Mouse (Mus musculus): ENCODE results near the gene Galnt18. TPM values are rescaled to one million over a fixed set of nuclear protein-coding genes. Genes with fewer than 3 reads are reported as not detected.

Gene Galnt18
- polyA plus RNA-seq, 1 experiment: 13.6 TPM

DNA sequence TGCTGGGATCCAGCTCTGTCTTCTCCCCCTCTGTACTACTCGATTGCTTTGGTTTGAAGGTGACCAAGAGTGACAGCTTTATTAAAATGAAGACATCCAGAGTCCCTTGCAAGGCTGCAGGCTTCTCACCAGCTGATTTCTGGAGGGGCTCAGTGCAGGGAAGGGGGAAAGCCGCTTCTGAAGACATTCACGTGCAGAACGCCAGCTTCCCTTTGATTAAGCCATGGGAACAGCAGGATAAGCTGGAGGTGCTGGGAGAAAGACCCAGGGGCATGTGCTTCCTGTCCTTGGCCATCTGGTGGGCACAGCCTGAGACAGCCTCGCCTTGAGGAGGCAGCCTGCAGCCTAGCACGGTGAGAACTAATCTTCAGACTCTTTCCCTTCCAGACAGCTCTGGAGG lies 17.0 kb downstream of the Galnt18 start:
- TF ChIP-seq POLR2A (IDR thresholded peaks at IDR 0.05; ENCODE audit: control insufficient read depth, extremely low read depth, insufficient read depth, low read length, poor library complexity) (no peak), CTCF (IDR thresholded peaks at IDR 0.05; ENCODE audit: borderline replicate concordance, control insufficient read depth, extremely low read depth, insufficient read depth, low read length, poor library complexity) (no peak)
- WGBS: 54% methylated on average over 6 of the region's 6 CpGs
- Histone ChIP-seq H3K4me3 (ENCODE audit: control insufficient read depth, insufficient read depth, low read length) (no peak overlapping the region), H3K4me1 (replicated peaks; ENCODE audit: control insufficient read depth, insufficient read depth, low read length) (no peaks in the 10 kb centered on the region), H3K36me3 (ENCODE audit: control insufficient read depth, insufficient read depth, low read length) (no peaks in the 10 kb centered on the region), H3K27me3 (ENCODE audit: control insufficient read depth, insufficient read depth, low read length) (no peaks in the 10 kb centered on the region), H3K27ac (ENCODE audit: control insufficient read depth, insufficient read depth, low read length) (no peak overlapping the region)
- no peak for DNase-seq

DNA sequence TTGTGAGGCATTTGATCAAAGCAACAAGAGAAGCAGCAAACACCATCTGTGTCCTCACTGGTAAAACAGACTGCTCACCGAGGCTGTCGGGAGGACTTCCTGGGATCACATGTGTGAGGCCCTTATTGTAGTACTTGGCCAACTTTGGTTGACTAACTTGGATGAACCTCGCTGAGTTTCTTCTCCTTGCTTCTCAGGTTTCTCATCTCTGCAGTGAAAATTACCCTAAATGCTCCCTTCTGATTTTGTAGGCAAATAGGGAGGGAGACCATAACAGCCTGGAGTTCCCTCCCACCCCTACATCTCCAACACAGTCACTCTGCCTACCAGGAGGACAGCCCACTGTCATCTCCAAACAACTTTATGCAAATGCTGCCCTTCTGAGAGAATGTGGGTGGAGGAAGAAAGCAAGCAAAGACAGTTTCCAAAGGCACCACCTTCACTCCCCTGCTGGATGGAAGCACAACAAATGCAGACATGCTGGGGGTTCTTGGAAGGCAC lies 31.2 kb downstream of the Galnt18 start:
- WGBS: 91% methylated on average over 3 of the region's 3 CpGs

GRCm38 (mm10) chr7:111744770-111745169 lies 35.0 kb downstream of the Galnt18 start:
- TF ChIP-seq POLR2A (IDR thresholded peaks at IDR 0.05; ENCODE audit: control insufficient read depth, extremely low read depth, insufficient read depth, low read length, poor library complexity) (no peak), CTCF (IDR thresholded peaks at IDR 0.05; ENCODE audit: borderline replicate concordance, control insufficient read depth, extremely low read depth, insufficient read depth, low read length, poor library complexity) (no peak)
- H3K4me1 ChIP-seq (replicated peaks; ENCODE audit: control insufficient read depth, insufficient read depth, low read length): no peaks in the 10 kb centered on the region
- H3K27ac ChIP-seq (ENCODE audit: control insufficient read depth, insufficient read depth, low read length): no peak overlapping the region
- H3K4me3 ChIP-seq (ENCODE audit: control insufficient read depth, insufficient read depth, low read length): no peak overlapping the region
- no peaks in the 10 kb centered on the region for H3K27me3 ChIP-seq (ENCODE audit: control insufficient read depth, insufficient read depth, low read length)
- no peak for DNase-seq
- H3K36me3 ChIP-seq (ENCODE audit: control insufficient read depth, insufficient read depth, low read length): no peaks in the 10 kb centered on the region

More for the DNA sequence above, 31.2 kb downstream of the Galnt18 start:
- Histone ChIP-seq H3K27me3 (ENCODE audit: control insufficient read depth, insufficient read depth, low read length) (no peaks in the 10 kb centered on the region), H3K4me3 (ENCODE audit: control insufficient read depth, insufficient read depth, low read length) (no peak overlapping the region), H3K27ac (ENCODE audit: control insufficient read depth, insufficient read depth, low read length) (no peak overlapping the region), H3K36me3 (ENCODE audit: control insufficient read depth, insufficient read depth, low read length) (no peaks in the 10 kb centered on the region), H3K4me1 (replicated peaks; ENCODE audit: control insufficient read depth, insufficient read depth, low read length) (no peaks in the 10 kb centered on the region)
- TF ChIP-seq POLR2A (IDR thresholded peaks at IDR 0.05; ENCODE audit: control insufficient read depth, extremely low read depth, insufficient read depth, low read length, poor library complexity) (no peak), CTCF (IDR thresholded peaks at IDR 0.05; ENCODE audit: borderline replicate concordance, control insufficient read depth, extremely low read depth, insufficient read depth, low read length, poor library complexity) (no peak)
- no peak for DNase-seq

DNA sequence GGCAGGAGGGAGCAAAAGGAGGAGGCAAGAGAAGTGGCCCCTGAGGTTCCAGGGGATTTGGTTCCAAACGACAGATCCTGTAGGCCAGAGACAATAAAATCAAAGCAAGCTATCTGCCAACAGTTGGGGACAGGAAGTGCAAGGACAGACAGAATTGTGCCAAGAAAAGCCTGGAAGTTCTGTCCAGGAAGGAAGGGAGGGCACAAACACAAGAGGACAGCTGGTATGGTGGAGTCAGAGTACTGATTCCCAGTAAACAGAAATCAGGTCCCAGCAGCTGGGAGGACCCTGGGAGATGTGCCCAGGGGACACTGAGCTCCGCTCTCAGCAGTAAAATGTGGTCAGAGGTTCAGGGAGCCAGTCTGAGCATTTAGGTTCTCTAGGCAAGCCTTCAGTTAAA lies 38.2 kb downstream of the Galnt18 start:
- no peak for DNase-seq
- Histone ChIP-seq H3K27me3 (ENCODE audit: control insufficient read depth, insufficient read depth, low read length) (no peaks in the 10 kb centered on the region), H3K36me3 (ENCODE audit: control insufficient read depth, insufficient read depth, low read length) (no peaks in the 10 kb centered on the region), H3K27ac (ENCODE audit: control insufficient read depth, insufficient read depth, low read length) (no peak overlapping the region), H3K4me3 (ENCODE audit: control insufficient read depth, insufficient read depth, low read length) (no peak overlapping the region), H3K4me1 (replicated peaks; ENCODE audit: control insufficient read depth, insufficient read depth, low read length) (no peaks in the 10 kb centered on the region)
- TF ChIP-seq POLR2A (IDR thresholded peaks at IDR 0.05; ENCODE audit: control insufficient read depth, extremely low read depth, insufficient read depth, low read length, poor library complexity): no peak
- TF ChIP-seq CTCF (IDR thresholded peaks at IDR 0.05; ENCODE audit: borderline replicate concordance, control insufficient read depth, extremely low read depth, insufficient read depth, low read length, poor library complexity): no peak
- WGBS: 61% methylated on average over 2 of the region's 2 CpGs

GRCm38 (mm10) chr7:111740091-111740490 lies 39.7 kb downstream of the Galnt18 start:
- Histone ChIP-seq H3K27ac (ENCODE audit: control insufficient read depth, insufficient read depth, low read length) (no peak overlapping the region), H3K4me1 (replicated peaks; ENCODE audit: control insufficient read depth, insufficient read depth, low read length) (no peaks in the 10 kb centered on the region), H3K4me3 (ENCODE audit: control insufficient read depth, insufficient read depth, low read length) (no peak overlapping the region), H3K36me3 (ENCODE audit: control insufficient read depth, insufficient read depth, low read length) (no peaks in the 10 kb centered on the region), H3K27me3 (ENCODE audit: control insufficient read depth, insufficient read depth, low read length) (no peaks in the 10 kb centered on the region)
- TF ChIP-seq POLR2A (IDR thresholded peaks at IDR 0.05; ENCODE audit: control insufficient read depth, extremely low read depth, insufficient read depth, low read length, poor library complexity): no peak
- TF ChIP-seq CTCF (IDR thresholded peaks at IDR 0.05; ENCODE audit: borderline replicate concordance, control insufficient read depth, extremely low read depth, insufficient read depth, low read length, poor library complexity): no peak
- DNase-seq: no peak
- WGBS: 92% methylated on average over 6 of the region's 6 CpGs

DNA sequence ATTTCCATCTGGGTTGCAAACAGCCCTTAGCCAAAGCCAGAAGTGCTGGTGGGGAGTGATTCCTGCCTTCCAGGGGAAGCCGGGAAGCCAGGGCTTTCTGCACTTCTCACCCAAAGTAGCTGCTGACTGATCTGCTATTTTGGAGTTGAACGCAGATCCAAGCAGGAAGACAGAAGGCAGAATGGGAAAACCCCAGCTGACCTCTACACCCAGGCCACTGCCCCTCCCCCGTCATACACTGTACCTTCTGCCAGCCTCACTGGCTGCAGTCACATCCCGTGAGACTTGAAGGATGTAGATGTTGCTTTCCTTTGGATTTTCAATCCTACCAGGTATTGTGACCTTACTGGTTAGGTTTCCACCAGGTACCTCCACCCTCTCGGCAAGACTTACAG lies 40.4 kb downstream of the Galnt18 start:
- no peaks in the 10 kb centered on the region for H3K36me3 ChIP-seq (ENCODE audit: control insufficient read depth, insufficient read depth, low read length)
- DNase-seq: no peak
- H3K4me1 ChIP-seq (replicated peaks; ENCODE audit: control insufficient read depth, insufficient read depth, low read length): no peaks in the 10 kb centered on the region
- TF ChIP-seq POLR2A (IDR thresholded peaks at IDR 0.05; ENCODE audit: control insufficient read depth, extremely low read depth, insufficient read depth, low read length, poor library complexity) (no peak), CTCF (IDR thresholded peaks at IDR 0.05; ENCODE audit: borderline replicate concordance, control insufficient read depth, extremely low read depth, insufficient read depth, low read length, poor library complexity) (no peak)
- WGBS: 74% methylated on average over 5 of the region's 5 CpGs
- H3K27ac ChIP-seq (ENCODE audit: control insufficient read depth, insufficient read depth, low read length): no peak overlapping the region
- H3K4me3 ChIP-seq (ENCODE audit: control insufficient read depth, insufficient read depth, low read length): no peak overlapping the region
- no peaks in the 10 kb centered on the region for H3K27me3 ChIP-seq (ENCODE audit: control insufficient read depth, insufficient read depth, low read length)
